Comparison of ENCODE assay signal across 24 mouse cellular contexts in the genomic region with DNA sequence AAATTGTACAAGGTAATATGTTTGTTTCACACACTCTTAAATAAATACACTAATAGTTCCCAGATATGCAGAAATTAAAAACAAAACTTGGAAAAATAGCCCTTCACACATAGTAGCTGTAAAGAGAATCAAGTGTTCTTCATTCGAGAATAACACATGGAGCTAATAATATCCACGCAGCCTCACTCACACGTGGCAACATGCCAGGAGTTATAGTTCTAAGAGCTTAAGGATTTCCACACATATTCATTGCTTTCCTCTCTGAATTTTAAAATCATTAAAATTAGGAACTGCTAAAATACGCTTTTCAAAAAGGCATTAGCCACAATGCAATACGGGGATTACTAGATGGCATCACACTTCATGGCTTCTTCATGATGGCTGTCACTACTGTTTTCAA.
"Had no signal": no experiment of that assay in that cellular context is flagged by ENCODE, and none has a peak within 500 bp of the region (broad histone marks: within the 10 kb centered on the region; RNA-seq: fewer than 3 reads in every experiment).

No protein-coding gene starts in this region.

- H3K27ac ChIP-seq: kidney, postnatal 0 days; layer of hippocampus, adult 2 months; limb, embryonic 12.5 days; liver, embryonic 12.5 days; liver, embryonic 15.5 days; lung, embryonic 15.5 days; midbrain, embryonic 10.5 days; midbrain, embryonic 13.5 days; neural tube, embryonic 13.5 days; stomach, postnatal 0 days had no signal

- ATAC-seq: liver, embryonic 12.5 days; midbrain, embryonic 13.5 days; midbrain, embryonic 16.5 days had no signal

- H3K4me3 ChIP-seq: layer of hippocampus, adult 2 months; limb, embryonic 12.5 days; liver, embryonic 12.5 days; liver, embryonic 15.5 days; lung, embryonic 15.5 days; megakaryocyte, embryonic 14.5 days; midbrain, embryonic 10.5 days; midbrain, embryonic 13.5 days; myocyte; neural tube, embryonic 13.5 days had no signal

- H3K9ac ChIP-seq: limb, embryonic 12.5 days; liver, embryonic 12.5 days; liver, embryonic 15.5 days; lung, embryonic 15.5 days; midbrain, embryonic 13.5 days; neural tube, embryonic 13.5 days had no signal

- H3K4me1 ChIP-seq: limb, embryonic 12.5 days; liver, embryonic 12.5 days; liver, embryonic 15.5 days; lung, embryonic 15.5 days; megakaryocyte, embryonic 14.5 days; midbrain, embryonic 10.5 days; midbrain, embryonic 13.5 days; neural tube, embryonic 13.5 days had no signal

- H3K4me2 ChIP-seq: limb, embryonic 12.5 days; liver, embryonic 12.5 days; liver, embryonic 15.5 days; lung, embryonic 15.5 days; midbrain, embryonic 13.5 days; neural tube, embryonic 13.5 days had no signal

- DNase-seq: kidney, postnatal 25 days; layer of hippocampus, adult 9-11 months; liver; lung, adult 18-20 months; lung, postnatal 10 days; lung, postnatal 36 days; retina, postnatal 1 day; right cerebral cortex, postnatal 4 days; thymus, adult 2 months; thymus, postnatal 14 days; thymus, postnatal 4 days had no signal

- H3K27me3 ChIP-seq: limb, embryonic 12.5 days; liver, embryonic 12.5 days; liver, embryonic 15.5 days; lung, embryonic 15.5 days; megakaryocyte, embryonic 14.5 days; midbrain, embryonic 13.5 days; neural tube, embryonic 13.5 days had no signal

- H3K9me3 ChIP-seq: limb, embryonic 12.5 days; liver, embryonic 12.5 days; liver, embryonic 15.5 days; lung, embryonic 15.5 days; megakaryocyte, embryonic 14.5 days; midbrain, embryonic 10.5 days; midbrain, embryonic 13.5 days; neural tube, embryonic 13.5 days had no signal
